Mouse (Mus musculus) C2C12 (cell line): ENCODE data around the gene Gng4. TPM values are rescaled to one million over a fixed set of nuclear protein-coding genes. Genes with fewer than 3 reads are reported as not detected.

Experiments used
- H3K27me3 ChIP-seq: one replicate; pipeline ENCODE4 v1.6.1; 2011; ENCODE audit not compliant: control insufficient read depth, insufficient read depth, insufficient read length
- H3K36me3 ChIP-seq: one replicate; pipeline ENCODE4 v1.6.1; 2011; ENCODE audit not compliant: control insufficient read depth, insufficient read depth
- H3K4me3 ChIP-seq: one replicate; pipeline ENCODE4 v1.5.1; 2011; ENCODE audit warnings: mild to moderate bottlenecking, control low read depth; ENCODE audit not compliant: poor library complexity, insufficient read depth, severe bottlenecking
- H3K79me2 ChIP-seq: one replicate; pipeline ENCODE4 v1.6.1; 2011; ENCODE audit not compliant: control insufficient read depth, insufficient read depth
- H3K79me3 ChIP-seq: one replicate; pipeline ENCODE4 v1.6.1; 2011; ENCODE audit warnings: low read depth, control low read depth
- H3ac ChIP-seq: one replicate; pipeline ENCODE3; 2011; ENCODE audit warnings: low read depth; ENCODE audit not compliant: control insufficient read depth, insufficient read length
- CEBPB ChIP-seq: IDR thresholded peaks from one replicate; pipeline ENCODE4 v1.6.1; 2011; ENCODE audit warnings: low read depth, mild to moderate bottlenecking, control low read depth, moderate library complexity
- CTCF ChIP-seq: IDR thresholded peaks from one replicate; pipeline ENCODE4 v1.5.1; 2011; ENCODE audit not compliant: control insufficient read depth, insufficient read depth, insufficient read length
- FOSL1 ChIP-seq: IDR thresholded peaks from one replicate; pipeline ENCODE4 v1.8.0; 2011; ENCODE audit warnings: mild to moderate bottlenecking, low read length; ENCODE audit not compliant: poor library complexity, insufficient read depth, severe bottlenecking
- MAX ChIP-seq: IDR thresholded peaks from one replicate; pipeline ENCODE4 v1.6.1; 2011; ENCODE audit warnings: mild to moderate bottlenecking, control low read depth
- MYOD1 ChIP-seq: IDR thresholded peaks from one replicate; pipeline ENCODE4 v1.6.1; 2011; ENCODE audit warnings: low read depth; ENCODE audit not compliant: control insufficient read depth, insufficient read length
- MYOG ChIP-seq: IDR thresholded peaks from one replicate; pipeline ENCODE4 v1.6.1; 2011; ENCODE audit not compliant: control insufficient read depth, insufficient read length; ENCODE audit errors: extremely low read depth
- USF1 ChIP-seq: IDR thresholded peaks from one replicate; pipeline ENCODE4 v1.6.1; 2011; ENCODE audit warnings: low read depth, mild to moderate bottlenecking, control low read depth, moderate library complexity
- polyA plus RNA-seq: library from polyadenylated mRNA; unstranded; fragments of >200 nt; fragmentation: generic; extraction: Trizol; gene quantifications from one replicate; pipeline ENCODE4 v1.2.1, GENCODE M21; 2012; ENCODE audit warnings: missing spikeins

Gng4 gene
- polyA plus RNA-seq, 1 experiment: 0.04 TPM

GRCm38 (mm10) chr13:13778837-13779458 is 4.9 kb upstream of the Gng4 start:
- no peak for TF ChIP-seq MYOD1
- TF ChIP-seq MYOG: no peak
- no peak for TF ChIP-seq MAX
- no peak for TF ChIP-seq USF1
- no peak for TF ChIP-seq CEBPB
- no peak for TF ChIP-seq CTCF
- TF ChIP-seq FOSL1: no peak
- Histone ChIP-seq H3K4me3 (no peak overlapping the region), H3K79me2 (no peaks in the 10 kb centered on the region), H3K36me3 (no peaks in the 10 kb centered on the region), H3K27me3 (no peaks in the 10 kb centered on the region), H3ac (no peak overlapping the region), H3K79me3 (no peaks in the 10 kb centered on the region)

GRCm38 (mm10) chr13:13780271-13780670 is 3.6 kb upstream of the Gng4 start:
- peaks cover 5% of the 10 kb centered on the region for H3K27me3 ChIP-seq
- TF ChIP-seq MYOG (no peak), USF1 (no peak), FOSL1 (no peak), CEBPB (no peak), CTCF (no peak), MAX (no peak), MYOD1 (no peak)
- no peaks in the 10 kb centered on the region for H3K36me3 ChIP-seq
- no peaks in the 10 kb centered on the region for H3K79me2 ChIP-seq
- no peaks in the 10 kb centered on the region for H3K79me3 ChIP-seq
- H3ac ChIP-seq: no peak overlapping the region
- H3K4me3 ChIP-seq: no peak overlapping the region

GRCm38 (mm10) chr13:13781026-13781425 is 2.8 kb upstream of the Gng4 start:
- Histone ChIP-seq H3K4me3 (no peak overlapping the region), H3K36me3 (no peaks in the 10 kb centered on the region), H3K27me3 (peaks cover 5% of the 10 kb centered on the region), H3K79me2 (no peaks in the 10 kb centered on the region), H3ac (no peak overlapping the region), H3K79me3 (no peaks in the 10 kb centered on the region)
- TF ChIP-seq FOSL1 (no peak), MYOG (no peak), USF1 (no peak), CEBPB (no peak), CTCF (no peak), MYOD1 (no peak), MAX (no peak)

- no peak overlapping the region for H3ac ChIP-seq
- peaks cover 12% of the 10 kb centered on the region for H3K27me3 ChIP-seq
- no peak overlapping the region for H3K4me3 ChIP-seq
- H3K79me2 ChIP-seq: no peaks in the 10 kb centered on the region
- TF ChIP-seq USF1: no peak
- TF ChIP-seq MYOG: no peak
- TF ChIP-seq CEBPB: no peak
- TF ChIP-seq CTCF: no peak
- TF ChIP-seq FOSL1: no peak
- TF ChIP-seq MYOD1: no peak
- no peak for TF ChIP-seq MAX
- no peaks in the 10 kb centered on the region for H3K36me3 ChIP-seq
- no peaks in the 10 kb centered on the region for H3K79me3 ChIP-seq
Measured at GRCm38 (mm10) chr13:13783296-13783695, 563 bp upstream of the Gng4 start.

GRCm38 (mm10) chr13:13784420-13784936 is 619 bp downstream of the Gng4 start:
- Histone ChIP-seq H3K79me3 (no peaks in the 10 kb centered on the region), H3K27me3 (peaks cover 12% of the 10 kb centered on the region), H3K79me2 (no peaks in the 10 kb centered on the region), H3K36me3 (no peaks in the 10 kb centered on the region), H3K4me3 (peak overlapping the region; percentile 28), H3ac (peak overlapping the region; percentile 2)
- TF ChIP-seq FOSL1 (no peak), MYOD1 (no peak), CTCF (no peak), USF1 (no peak), MYOG (no peak), MAX (no peak), CEBPB (no peak)
